Mouse (Mus musculus) myocyte (in vitro differentiated cells): ENCODE measurements around the gene Lta.

Experiments used
- CEBPB ChIP-seq: IDR thresholded peaks from 2 replicates; pipeline ENCODE4 v1.6.1; 2011; ENCODE audit warnings: mild to moderate bottlenecking, moderate library complexity; ENCODE audit not compliant: poor library complexity, insufficient read depth, severe bottlenecking
- MAX ChIP-seq: IDR thresholded peaks from one replicate; pipeline ENCODE4 v1.6.1; 2011; ENCODE audit warnings: low read depth, mild to moderate bottlenecking, control low read depth
- POLR2A ChIP-seq: IDR thresholded peaks from one replicate; pipeline ENCODE4 v1.6.1; 2011; ENCODE audit warnings: low read depth, mild to moderate bottlenecking, control low read depth, moderate library complexity; ENCODE audit not compliant: insufficient read length
- REST ChIP-seq: IDR thresholded peaks from one replicate; pipeline ENCODE4 v1.6.1; 2011; ENCODE audit warnings: mild to moderate bottlenecking, control low read depth, moderate library complexity; ENCODE audit not compliant: insufficient read depth, insufficient read length
- TCF12 ChIP-seq: IDR thresholded peaks from one replicate; pipeline ENCODE4 v1.6.1; 2011; ENCODE audit warnings: mild to moderate bottlenecking, control low read depth; ENCODE audit not compliant: poor library complexity, insufficient read depth, severe bottlenecking
- TCF3 ChIP-seq: IDR thresholded peaks from one replicate; pipeline ENCODE4 v1.6.1; 2011; ENCODE audit warnings: low read depth, control low read depth; ENCODE audit not compliant: insufficient read length
- USF1 ChIP-seq: IDR thresholded peaks from one replicate; pipeline ENCODE4 v1.6.1; 2011; ENCODE audit warnings: low read depth, mild to moderate bottlenecking, control low read depth, moderate library complexity

GRCm38 (mm10) chr17:35164218-35164567, 41.0 kb downstream of the Lta start:
- TF ChIP-seq POLR2A (no peak), TCF12 (no peak), USF1 (no peak), CEBPB (no peak), MAX (no peak), TCF3 (no peak), REST (no peak)
